Mouse (Mus musculus) layer of hippocampus, adult 8-10 months (tissue): ENCODE results near the gene Ovol2. TPM values are rescaled to one million over a fixed set of nuclear protein-coding genes. Genes with fewer than 3 reads are reported as not detected.

Experiments
- DNase-seq, 2 experiments: peaks; one replicate each; pipeline ENCODE4 v3.0.0; 2022; ENCODE audit warnings: low spot score in 2 of 2
- total RNA-seq, 4 experiments: library from RNA; stranded (reverse); gene quantifications; 2 replicates each; pipeline ENCODE4 v1.2.4; 2022

Ovol2 gene
- total RNA-seq, 4 experiments from 2014 or later: 1.7 to 3.3 (median 2.3) TPM

GRCm38 (mm10) chr2:144324218-144324617, 7.7 kb downstream of the Ovol2 start:
- DNase-seq: no peak

GRCm38 (mm10) chr2:144311372-144311771, 20.6 kb downstream of the Ovol2 start:
- no peak for DNase-seq

GRCm38 (mm10) chr2:144310273-144310672, 21.7 kb downstream of the Ovol2 start:
- DNase-seq: no peak

GRCm38 (mm10) chr2:144308561-144308960, 23.4 kb downstream of the Ovol2 start:
- no peak for DNase-seq

- no peak for DNase-seq
These were observed 26.1 kb downstream of the Ovol2 start for GRCm38 (mm10) chr2:144305721-144306294.

GRCm38 (mm10) chr2:144301101-144301500, 30.8 kb downstream of the Ovol2 start:
- DNase-seq: no peak

GRCm38 (mm10) chr2:144299749-144300669, 31.9 kb downstream of the Ovol2 start:
- DNase-seq: no peak

GRCm38 (mm10) chr2:144295145-144295735, 36.7 kb downstream of the Ovol2 start:
- DNase-seq: no peak

- peak; percentile 67 to 77 for DNase-seq
These were observed 40.2 kb downstream of the Ovol2 start for GRCm38 (mm10) chr2:144291600-144292305.

GRCm38 (mm10) chr2:144290321-144290720, 41.6 kb downstream of the Ovol2 start:
- no peak for DNase-seq

- DNase-seq: no peak
These were observed 50.5 kb downstream of the Ovol2 start for GRCm38 (mm10) chr2:144281417-144281816.

GRCm38 (mm10) chr2:144280568-144280967, 51.4 kb downstream of the Ovol2 start:
- DNase-seq: no peak

- DNase-seq: no peak
These were observed 52.2 kb downstream of the Ovol2 start for GRCm38 (mm10) chr2:144279742-144280141.

- DNase-seq: no peak
These were observed 55.1 kb downstream of the Ovol2 start for GRCm38 (mm10) chr2:144276885-144277284.

- DNase-seq: no peak
These were observed 57.2 kb downstream of the Ovol2 start for GRCm38 (mm10) chr2:144274741-144275140.

- no peak for DNase-seq
These were observed 59.9 kb downstream of the Ovol2 start for GRCm38 (mm10) chr2:144272088-144272487.

GRCm38 (mm10) chr2:144270507-144271420, 61.2 kb downstream of the Ovol2 start, which contains the start of the genes Mgme1 and Snx5:
Gene Mgme1 (plus strand): TSS chr2:144270663.
Gene Snx5 (minus strand): TSS chr2:144270906.
- peak; percentile 92 to 95 for DNase-seq

- no peak for DNase-seq
These were observed 62.1 kb downstream of the Ovol2 start for GRCm38 (mm10) chr2:144269679-144270475.

- DNase-seq: no peak
These were observed 62.7 kb downstream of the Ovol2 start for GRCm38 (mm10) chr2:144269306-144269650.
